Comparison of ENCODE assay signal across 9 mouse cellular contexts in the genomic region with DNA sequence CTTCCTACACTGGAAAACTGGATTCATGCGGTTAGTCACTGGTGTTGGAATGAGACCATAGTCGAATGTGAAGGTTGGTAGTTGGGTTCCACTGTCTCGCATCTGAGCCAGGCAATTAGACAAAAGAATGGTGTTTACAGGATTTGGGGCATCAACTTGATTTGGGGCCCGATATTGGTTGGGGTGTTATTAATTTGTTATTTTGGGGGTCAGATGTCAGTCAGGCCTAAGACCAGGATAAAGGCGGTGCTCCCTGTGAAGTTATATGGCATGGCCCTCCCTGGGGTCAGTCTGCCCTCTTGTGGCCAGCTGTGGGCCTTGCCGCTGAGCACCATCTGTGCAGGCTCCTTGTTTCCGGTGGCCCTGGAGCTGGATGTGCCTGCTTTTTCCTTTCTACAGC.
A peak's percentile ranks its signal among the peaks of the same experiment; 100 is the strongest.
DNase-seq lines count a peak whose midpoint lies in the region; ATAC-seq and TF ChIP-seq lines count a peak whose summit lies in the region.
"Had no signal": no experiment of that assay in that cellular context is flagged by ENCODE, and none has a peak within 500 bp of the region (broad histone marks: within the 10 kb centered on the region; RNA-seq: fewer than 3 reads in every experiment).

No protein-coding gene starts in this region.

- peak; percentile 63 to 82; a peak in 3 of 4 replicates for TF ChIP-seq POLR2A in MEL (IDR thresholded peaks at IDR 0.05; ENCODE audit: control insufficient read depth in 1 of 2, insufficient read depth in 1 of 2, low read depth in 1 of 2, low read length in 2 of 2, poor library complexity in 1 of 2)
- no peak for TF ChIP-seq POLR2A in cerebellum, adult 2 months (IDR thresholded peaks at IDR 0.05; ENCODE audit: borderline replicate concordance, insufficient read depth, low read length)

- TF ChIP-seq EP300 in MEL (IDR thresholded peaks at IDR 0.05; ENCODE audit: low read depth in 1 of 2, low read length in 2 of 2), result no peak
- TF ChIP-seq EP300 in lung, postnatal 0 days (IDR thresholded peaks at IDR 0.05), result no peak

- 43% methylated on average over 7 of the region's 7 CpGs for WGBS in cerebellum, adult 2 months
- WGBS in lung, postnatal 0 days, result 38% methylated on average over 7 of the region's 7 CpGs

- TF ChIP-seq RAD21 in MEL (IDR thresholded peaks at IDR 0.05; ENCODE audit: low read depth, low read length), result peak; percentile 86

- DNase-seq in MEL (ENCODE audit: low read depth, low spot score), result peak; percentile 92
- peak; percentile 48 to 63 for DNase-seq in cerebellum, adult 2 months
- DNase-seq in layer of hippocampus, adult 8-10 months (ENCODE audit: low spot score in 2 of 2), result peak; percentile 68 to 74
- DNase-seq in lung, postnatal 0 days (ENCODE audit: low spot score), result peak; percentile 80
- DNase-seq in retina, adult 2 months (ENCODE audit: low read depth, low spot score), result peak; percentile 45
- DNase-seq in thymus, postnatal 36 days, result peak; percentile 57

- H3K4me1 ChIP-seq in MEL (ENCODE audit: control insufficient read depth in 1 of 2, insufficient read depth in 2 of 2, low read length in 2 of 2), result peaks cover 19 to 26% of the 10 kb centered on the region in 2 experiments
- no peaks in the 10 kb centered on the region for H3K4me1 ChIP-seq in cerebellum, adult 2 months (ENCODE audit: control insufficient read depth, insufficient read depth, low read length)
- no peaks in the 10 kb centered on the region for H3K4me1 ChIP-seq in lung, postnatal 0 days (ENCODE audit: insufficient read depth, low read depth, low read length)

- peaks cover 7% of the 10 kb centered on the region; the same call in 1 of the 2 replicates for H3K79me2 ChIP-seq in MEL (ENCODE audit: control insufficient read depth, insufficient read depth, low read length, poor library complexity)

- no peaks in the 10 kb centered on the region for H3K9me3 ChIP-seq in MEL (replicated peaks; ENCODE audit: insufficient read depth, low read length)
- H3K9me3 ChIP-seq in lung, postnatal 0 days (ENCODE audit: low read length), result no peaks in the 10 kb centered on the region
- H3K9me3 ChIP-seq: limb, embryonic 13.5 days had no signal

- no peak overlapping the region for H3K4me2 ChIP-seq in lung, postnatal 0 days (replicated peaks; ENCODE audit: low read depth, low read length)
- H3K4me2 ChIP-seq: limb, embryonic 13.5 days had no signal

- peak; percentile 76 for ATAC-seq in frontal cortex, adult (ENCODE audit: low TSS enrichment)
- ATAC-seq in hematopoietic stem cell, adult 5-6 weeks (replicated peaks in 1 of 2; ENCODE audit: insufficient read depth in 1 of 2, low FRiP score in 2 of 2, low TSS enrichment in 1 of 2, low read depth in 1 of 2, poor library complexity in 2 of 2, severe bottlenecking in 2 of 2), result peak; percentile 75 to 88
- peak; percentile 80 for ATAC-seq in lung, postnatal 0 days

- peak overlapping the region; percentile 97 for H3K9ac ChIP-seq in MEL (ENCODE audit: control insufficient read depth, low read depth, low read length, poor library complexity, severe bottlenecking)
- no peak overlapping the region for H3K9ac ChIP-seq in lung, postnatal 0 days (replicated peaks; ENCODE audit: low read depth)

- H3K27ac ChIP-seq in MEL (ENCODE audit: control insufficient read depth, low read depth, low read length), result peak overlapping the region; percentile 100
- H3K27ac ChIP-seq in cerebellum, adult 2 months (ENCODE audit: insufficient read depth, low read length), result no peak overlapping the region
- H3K27ac ChIP-seq in lung, postnatal 0 days (ENCODE audit: low read length), result no peak overlapping the region
- H3K27ac ChIP-seq: limb, embryonic 13.5 days had no signal

- peak overlapping the region; percentile 62 to 71 for H3K4me3 ChIP-seq in MEL (ENCODE audit: control insufficient read depth in 1 of 2, insufficient read depth in 1 of 2, low read depth in 2 of 2, low read length in 2 of 2)
- H3K4me3 ChIP-seq in cerebellum, adult 2 months (replicated peaks; ENCODE audit: insufficient read depth, low read depth, low read length), result no peak overlapping the region
- H3K4me3 ChIP-seq in lung, postnatal 0 days (ENCODE audit: low read depth, low read length), result no peak overlapping the region
- H3K4me3 ChIP-seq: limb, embryonic 13.5 days had no signal

- H3K27me3 ChIP-seq in MEL (ENCODE audit: control insufficient read depth in 1 of 2, insufficient read depth in 2 of 2, low read length in 2 of 2), result no peaks in the 10 kb centered on the region
- no peaks in the 10 kb centered on the region for H3K27me3 ChIP-seq in cerebellum, adult 2 months (ENCODE audit: control insufficient read depth, insufficient read depth, low read length)
- H3K27me3 ChIP-seq in lung, postnatal 0 days (replicated peaks; ENCODE audit: insufficient read depth, low read length), result no peaks in the 10 kb centered on the region

- peak; percentile 89 to 93 (median 93) for TF ChIP-seq CTCF in MEL (IDR thresholded peaks at IDR 0.05 in 2 of 3, conservative IDR thresholded peaks at IDR 0.05 in 1 of 3; ENCODE audit: control insufficient read depth in 1 of 3, insufficient read depth in 1 of 3, low read depth in 2 of 3, low read length in 3 of 3, poor library complexity in 1 of 3, severe bottlenecking in 1 of 3)
- peak; percentile 81 for TF ChIP-seq CTCF in cerebellum, adult 2 months (IDR thresholded peaks at IDR 0.05; ENCODE audit: borderline replicate concordance, insufficient read depth, low read depth, low read length)
- peak; percentile 96 for TF ChIP-seq CTCF in lung, postnatal 0 days (IDR thresholded peaks at IDR 0.05)

- H3K36me3 ChIP-seq in MEL (ENCODE audit: control insufficient read depth in 1 of 2, insufficient read depth in 2 of 2, low read length in 2 of 2), result peaks cover 0 to 33% of the 10 kb centered on the region in 2 experiments; a peak in 2 of 4 replicates
- H3K36me3 ChIP-seq in lung, postnatal 0 days (ENCODE audit: insufficient read depth, low read length), result no peaks in the 10 kb centered on the region
- H3K36me3 ChIP-seq: limb, embryonic 13.5 days had no signal

TF ChIP-seq in MEL, 35 proteins besides CTCF, POLR2A, EP300 and RAD21:
- TF ChIP-seq ELF1 (IDR thresholded peaks at IDR 0.05; ENCODE audit: low read depth, low read length) (no peak), CHD2 (IDR thresholded peaks at IDR 0.05; ENCODE audit: low read length) (no peak), MXI1 (IDR thresholded peaks at IDR 0.05; ENCODE audit: low read depth, low read length) (peak; percentile 58), SMC3 (IDR thresholded peaks at IDR 0.05; ENCODE audit: low read depth, low read length) (peak; percentile 81), ZC3H11A (IDR thresholded peaks at IDR 0.05; ENCODE audit: low read depth, low read length) (peak; percentile 78), POLR2AphosphoS2 (IDR thresholded peaks at IDR 0.05; ENCODE audit: low read length) (peak; percentile 63), USF2 (IDR thresholded peaks at IDR 0.05; ENCODE audit: borderline replicate concordance in 1 of 2, insufficient read depth in 1 of 2, low read depth in 1 of 2, low read length in 2 of 2) (no peak), MYC (IDR thresholded peaks at IDR 0.05; ENCODE audit: low read depth, low read length) (0 out of 2 replicates have a peak, but pooled peaks have one; percentile 5), HCFC1 (IDR thresholded peaks at IDR 0.05; ENCODE audit: low read depth, low read length) (peak; percentile 7; the same call in 1 of the 2 replicates), ZMIZ1 (IDR thresholded peaks at IDR 0.05; ENCODE audit: low read depth, low read length) (0 out of 2 replicates have a peak, but pooled peaks have one; percentile 6), MAX (IDR thresholded peaks at IDR 0.05; ENCODE audit: low read length) (no peak)

Comparison
In these comparisons a context has a peak if more than half of its experiments do, and no peak if none do; other contexts are left out.
1. H3K4me3 ChIP-seq: peak in MEL (2 of 2); none in cerebellum, adult 2 months (single experiment) and lung, postnatal 0 days (single experiment).
2. Peak in every context shown above with its lines, with median percentiles within 50 percentile points of each other: DNase-seq, CTCF ChIP-seq and ATAC-seq.